Mouse (Mus musculus) liver, postnatal 0 days (tissue): Measurements from ENCODE around the gene Vmn1r4. TPM values are rescaled to one million over a fixed set of nuclear protein-coding genes. Genes with fewer than 3 reads are reported as not detected.

ENCODE experiments used
- ATAC-seq: fragments of 200-750 bp; cut with Nextera tagmentation; 2 replicates; pipeline ENCODE4 v1.8.0; 2017; ENCODE audit warnings: mild to moderate bottlenecking, moderate library complexity
- DNase-seq: peaks from one replicate; pipeline ENCODE4 v3.0.0-alpha.2; 2016
- H3K27ac ChIP-seq: fragments of 300-500 bp; sonication (generic); 2 replicates; pipeline ENCODE4 v1.5.1; 2014; ENCODE audit warnings: antibody characterized with exemption, moderate library complexity, mild to moderate bottlenecking, low read depth
- H3K27me3 ChIP-seq: fragments of 300-500 bp; sonication (generic); 2 replicates; pipeline ENCODE4 v1.6.1; 2014; ENCODE audit warnings: low read length, control low read depth, mixed read lengths; ENCODE audit not compliant: insufficient read depth
- H3K36me3 ChIP-seq: fragments of 300-500 bp; sonication (generic); replicated peaks from 2 replicates; pipeline ENCODE4 v1.6.1; 2014; ENCODE audit warnings: mild to moderate bottlenecking, control low read depth, low read length, moderate library complexity, mixed read lengths; ENCODE audit not compliant: insufficient read depth
- H3K4me1 ChIP-seq: fragments of 300-500 bp; sonication (generic); 2 replicates; pipeline ENCODE4 v1.6.1; 2014; ENCODE audit warnings: antibody characterized with exemption, mild to moderate bottlenecking, control low read depth; ENCODE audit not compliant: insufficient read depth
- H3K4me2 ChIP-seq: fragments of 300-500 bp; sonication (generic); 2 replicates; pipeline ENCODE4 v1.6.1; 2014; ENCODE audit warnings: low read depth, mild to moderate bottlenecking, low read length, moderate library complexity, mixed read lengths
- H3K4me3 ChIP-seq: fragments of 300-500 bp; sonication (generic); 2 replicates; pipeline ENCODE4 v1.5.1; 2014; ENCODE audit warnings: low read depth, low read length
- H3K9ac ChIP-seq: fragments of 300-500 bp; sonication (generic); replicated peaks from 2 replicates; pipeline ENCODE4 v1.6.1; 2014; ENCODE audit warnings: mild to moderate bottlenecking, moderate library complexity
- H3K9me3 ChIP-seq: fragments of 300-500 bp; sonication (generic); 2 replicates; pipeline ENCODE4 v1.6.1; 2016; ENCODE audit warnings: mild to moderate bottlenecking, control low read depth, low read length, mixed read lengths
- CTCF ChIP-seq: sonication (generic); IDR thresholded peaks from 2 replicates; pipeline ENCODE4 v1.5.1; 2016; ENCODE audit warnings: antibody characterized with exemption, low read depth
- EP300 ChIP-seq: IDR thresholded peaks from 2 replicates; pipeline ENCODE4 v1.6.1; 2016; ENCODE audit warnings: antibody characterized with exemption, low read depth, mild to moderate bottlenecking
- WGBS: fragments of 180-500 bp; shearing (Covaris S2); extraction: QIAGEN DNeasy Blood & Tissue Kit; methylation state at CpG from one replicate; pipeline ENCODE4 v1.1.7; 2014; ENCODE audit not compliant: insufficient replicate concordance; 5-methylcytosine and 5-hydroxymethylcytosine counted together
- polyA plus RNA-seq: library from polyadenylated mRNA; unstranded; fragments of >200 nt; fragmentation: Nextera tagmentation; extraction: Ambion mirVana; gene quantifications from 2 replicates; pipeline ENCODE4 v1.2.1, GENCODE M21; 2015

The Vmn1r4 gene
- polyA plus RNA-seq, 1 experiment from 2014 or later, result 0.26 TPM

DNA sequence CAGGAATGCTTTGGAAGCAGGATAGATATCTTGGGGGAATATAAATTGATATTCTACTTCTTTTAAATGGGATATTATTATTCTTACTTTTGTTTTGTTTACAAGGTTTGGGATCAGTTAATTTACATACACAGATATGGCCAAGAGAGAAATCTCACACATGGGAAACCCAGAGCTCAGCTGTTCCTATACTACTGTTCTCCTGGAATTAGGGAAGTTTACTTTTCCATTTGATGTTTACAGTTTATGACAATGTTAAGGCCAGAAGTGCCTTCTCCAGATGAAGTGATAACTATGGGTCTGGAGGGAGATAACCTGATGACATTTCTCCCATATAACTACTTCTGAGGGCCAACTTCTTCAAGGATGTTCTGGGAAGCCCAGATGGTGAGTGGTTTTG is 46.2 kb downstream of the Vmn1r4 start, which contains the start of gene Vmn1r5:
Vmn1r5 (plus strand) TSS at position 301 of the 400 bp plus-strand sequence.
- H3K36me3 ChIP-seq, result no peaks in the 10 kb centered on the region
- no peak within 1 kb of the TSS for H3K4me2 ChIP-seq
- no peak within 1 kb of the TSS for H3K9ac ChIP-seq
- no peaks in the 10 kb centered on the region for H3K9me3 ChIP-seq
- ATAC-seq (no peak), DNase-seq (no peak)
- H3K4me1 ChIP-seq, result no peaks in the 10 kb centered on the region
- TF ChIP-seq CTCF (no peak), EP300 (no peak)
- H3K27ac ChIP-seq, result no peak within 1 kb of the TSS
- no peak within 1 kb of the TSS for H3K4me3 ChIP-seq
- H3K27me3 ChIP-seq, result no peaks in the 10 kb centered on the region

DNA sequence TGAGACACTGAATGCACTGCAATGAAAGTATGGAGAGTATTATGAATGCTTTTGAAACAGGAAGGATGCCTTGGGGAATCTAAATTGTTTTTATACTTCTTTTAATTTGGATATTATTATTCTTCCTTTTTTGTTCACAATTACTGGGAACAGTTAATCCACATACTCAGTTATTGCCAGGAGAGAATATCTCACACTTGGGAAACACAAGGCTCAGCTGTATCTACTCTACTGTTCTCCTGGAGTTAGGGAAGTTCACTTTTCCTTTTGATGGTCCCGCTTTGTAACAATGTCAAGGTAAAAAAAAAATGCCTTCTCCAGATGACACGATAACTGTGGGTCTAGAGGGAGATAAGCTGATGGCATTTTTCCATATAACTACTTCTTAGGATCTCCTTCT is 73.1 kb downstream of the Vmn1r4 start, which contains the start of gene Vmn1r6:
Vmn1r6 (plus strand) TSS at position 301 of the 400 bp plus-strand sequence.
- 75% methylated on average over 2 of the region's 2 CpGs for WGBS
- Histone ChIP-seq H3K4me2 (no peak within 1 kb of the TSS), H3K27me3 (no peaks in the 10 kb centered on the region), H3K36me3 (no peaks in the 10 kb centered on the region), H3K4me3 (no peak within 1 kb of the TSS), H3K9ac (no peak within 1 kb of the TSS), H3K4me1 (no peaks in the 10 kb centered on the region), H3K27ac (no peak within 1 kb of the TSS), H3K9me3 (no peaks in the 10 kb centered on the region)
- DNase-seq (no peak), ATAC-seq (no peak)
- no peak for TF ChIP-seq CTCF
- no peak for TF ChIP-seq EP300

Other genes starting within 250 kb of the Vmn1r4 start
- 62.1 and 64.8 TPM in 2 replicates for gene Lsm5, start 219.3 kb upstream of the Vmn1r4 start, polyA plus RNA-seq
- 2.8 and 3.3 TPM in 2 replicates for gene Avl9, start 209.1 kb upstream of the Vmn1r4 start, polyA plus RNA-seq
- gene Kbtbd2, start 126.2 kb upstream of the Vmn1r4 start, polyA plus RNA-seq, result 8.3 and 9.8 TPM in 2 replicates
- gene Fkbp9, start 92.0 kb upstream of the Vmn1r4 start, polyA plus RNA-seq, result 16.3 and 17.9 TPM in 2 replicates
- gene Nt5c3, start 83 bp upstream of the Vmn1r4 start, polyA plus RNA-seq, result 113 and 127 TPM in 2 replicates
- not detected in 2 replicates for gene Vmn1r5, start 46.3 kb downstream of the Vmn1r4 start, polyA plus RNA-seq
- gene Vmn1r6, start 73.2 kb downstream of the Vmn1r4 start, polyA plus RNA-seq, result not detected in 2 replicates
- not detected in 2 replicates for gene Vmn1r7, start 101.3 kb downstream of the Vmn1r4 start, polyA plus RNA-seq
- gene Vmn1r8, start 108.3 kb downstream of the Vmn1r4 start, polyA plus RNA-seq, result not detected in 2 replicates
- gene Vmn1r9, start 142.8 kb downstream of the Vmn1r4 start, polyA plus RNA-seq, result not detected in 2 replicates
- not detected in 2 replicates for gene Vmn1r10, start 185.4 kb downstream of the Vmn1r4 start, polyA plus RNA-seq
- gene Vmn1r11, start 209.4 kb downstream of the Vmn1r4 start, polyA plus RNA-seq, result not detected in 2 replicates
- gene Vmn1r12, start 232.9 kb downstream of the Vmn1r4 start, polyA plus RNA-seq, result not detected in 2 replicates